Comparison of ENCODE assay signal across 9 mouse cellular contexts in the genomic region with DNA sequence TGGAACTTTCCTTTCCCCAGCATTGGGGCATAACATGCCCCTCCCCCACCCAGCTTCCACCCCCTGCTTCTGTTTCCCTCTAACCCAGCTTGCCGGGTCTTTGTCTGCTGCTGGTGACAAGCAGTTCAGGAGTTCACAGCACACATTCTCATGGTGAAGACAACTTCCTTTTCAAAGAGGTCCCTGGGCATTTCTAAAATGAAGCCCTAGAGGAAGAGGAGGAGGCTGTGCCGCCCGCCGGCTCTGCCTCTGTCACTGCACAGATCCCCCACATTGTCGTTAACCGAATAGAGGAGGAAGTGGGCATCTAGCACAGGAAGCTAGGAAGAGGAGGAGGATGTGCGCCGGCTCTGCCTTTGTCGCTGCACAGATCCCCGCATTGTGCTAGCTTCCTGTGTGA.
A peak's percentile ranks its signal among the peaks of the same experiment; 100 is the strongest.
DNase-seq lines count a peak whose midpoint lies in the region; ATAC-seq and TF ChIP-seq lines count a peak whose summit lies in the region.
"Had no signal": no experiment of that assay in that cellular context is flagged by ENCODE, and none has a peak within 500 bp of the region (broad histone marks: within the 10 kb centered on the region; RNA-seq: fewer than 3 reads in every experiment).

No protein-coding gene starts in this region.

- intact Hi-C loops in gastrocnemius, postnatal 14 days (cut with DNase I; ENCODE audit: low total_unique reads): no loop called here

- H3K36me3 ChIP-seq in hindbrain, embryonic 10.5 days: no peaks in the 10 kb centered on the region
- H3K36me3 ChIP-seq in stomach, postnatal 0 days (ENCODE audit: control insufficient read depth, insufficient read depth, low read length): no peaks in the 10 kb centered on the region
- H3K36me3 ChIP-seq: midbrain, embryonic 12.5 days had no signal

- TF ChIP-seq POLR2A in bone marrow macrophage, adult 2 months (IDR thresholded peaks at IDR 0.05; ENCODE audit: borderline replicate concordance, low read depth, low read length): no peak

- no peak for TF ChIP-seq CTCF in bone marrow macrophage, adult 2 months (IDR thresholded peaks at IDR 0.05; ENCODE audit: low read depth, low read length)
- TF ChIP-seq CTCF in stomach, postnatal 0 days (IDR thresholded peaks at IDR 0.05; ENCODE audit: low read depth): no peak

- peak overlapping the region; percentile 66 for H3K27ac ChIP-seq in bone marrow macrophage, adult 2 months (ENCODE audit: insufficient read depth, low read depth, low read length)
- H3K27ac ChIP-seq in hindbrain, embryonic 10.5 days: peak overlapping the region; percentile 86
- H3K27ac ChIP-seq in stomach, postnatal 0 days (replicated peaks): no peak overlapping the region
- H3K27ac ChIP-seq: midbrain, embryonic 12.5 days had no signal

- no peak for TF ChIP-seq EP300 in stomach, postnatal 0 days (optimal IDR thresholded peaks at IDR 0.05)

- no peak overlapping the region for H3K9ac ChIP-seq in stomach, postnatal 0 days (ENCODE audit: low read length)
- H3K9ac ChIP-seq: midbrain, embryonic 12.5 days had no signal

- no peaks in the 10 kb centered on the region for H3K9me3 ChIP-seq in hindbrain, embryonic 10.5 days
- H3K9me3 ChIP-seq in stomach, postnatal 0 days (ENCODE audit: control insufficient read depth, low read length): no peaks in the 10 kb centered on the region
- H3K9me3 ChIP-seq: midbrain, embryonic 12.5 days had no signal

- no peaks in the 10 kb centered on the region; the same call in 1 of the 2 replicates for H3K27me3 ChIP-seq in hindbrain, embryonic 10.5 days (ENCODE audit: insufficient read depth, poor library complexity, severe bottlenecking)
- H3K27me3 ChIP-seq in stomach, postnatal 0 days (ENCODE audit: control insufficient read depth, insufficient read depth, low read length): no peaks in the 10 kb centered on the region

- peak; percentile 38 for DNase-seq in layer of hippocampus, adult 11-12 months (ENCODE audit: low spot score)
- DNase-seq in layer of hippocampus, postnatal 25 days (ENCODE audit: extremely low spot score in 1 of 2, low spot score in 1 of 2): no peak
- peak; percentile 44 for DNase-seq in hindbrain, embryonic 10.5 days (ENCODE audit: low spot score)
- peak; percentile 33 for DNase-seq in lung, postnatal 10 days
- no peak for DNase-seq in stomach, postnatal 0 days (ENCODE audit: low spot score)
- no peak for DNase-seq in gastrocnemius, postnatal 14 days
- DNase-seq in cerebellum, postnatal 4 days (ENCODE audit: low spot score in 2 of 2): no peak

- WGBS in hindbrain, embryonic 10.5 days: 23% methylated on average over 10 of the region's 10 CpGs
- WGBS in stomach, postnatal 0 days: 59% methylated on average over 10 of the region's 10 CpGs

- H3K4me1 ChIP-seq in bone marrow macrophage, adult 2 months (ENCODE audit: control insufficient read depth, insufficient read depth, low read length): peaks cover 29% of the 10 kb centered on the region
- peaks cover 64% of the 10 kb centered on the region for H3K4me1 ChIP-seq in hindbrain, embryonic 10.5 days (replicated peaks)
- peaks cover 5% of the 10 kb centered on the region; the same call in 1 of the 2 replicates for H3K4me1 ChIP-seq in stomach, postnatal 0 days (replicated peaks; ENCODE audit: control insufficient read depth, insufficient read depth)

- H3K4me2 ChIP-seq in stomach, postnatal 0 days (replicated peaks; ENCODE audit: low read depth): no peak overlapping the region
- H3K4me2 ChIP-seq: midbrain, embryonic 12.5 days had no signal

- peak overlapping the region; percentile 27 for H3K4me3 ChIP-seq in bone marrow macrophage, adult 2 months (ENCODE audit: insufficient read depth, low read length)
- peak overlapping the region; percentile 16; the same call in 1 of the 2 replicates for H3K4me3 ChIP-seq in hindbrain, embryonic 10.5 days
- H3K4me3 ChIP-seq in stomach, postnatal 0 days (ENCODE audit: low read depth, low read length): no peak overlapping the region
- H3K4me3 ChIP-seq: midbrain, embryonic 12.5 days had no signal

- ATAC-seq in stomach, postnatal 0 days (ENCODE audit: low FRiP score, low TSS enrichment): 0 out of 2 replicates have a peak, but pooled peaks have one; percentile 33

Comparison
In these comparisons a context has a peak if more than half of its experiments do, and no peak if none do; other contexts are left out.
1. DNase-seq: peak in layer of hippocampus, adult 11-12 months (single experiment), hindbrain, embryonic 10.5 days (single experiment) and lung, postnatal 10 days (single experiment); none in layer of hippocampus, postnatal 25 days (0 of 2), stomach, postnatal 0 days (single experiment), gastrocnemius, postnatal 14 days (single experiment) and cerebellum, postnatal 4 days (0 of 2).